Mouse (Mus musculus) embryonic facial prominence, embryonic 12.5 days (tissue): ENCODE data around the gene Erfe. TPM values are rescaled to one million over a fixed set of nuclear protein-coding genes. Genes with fewer than 3 reads are reported as not detected.

Experiments used
- ATAC-seq: fragments of 200-750 bp; cut with Nextera tagmentation; 2 replicates; pipeline ENCODE4 v1.8.0; 2017; ENCODE audit not compliant: insufficient number of reproducible peaks, insufficient read depth, low FRiP score, low TSS enrichment
- H3K27ac ChIP-seq: fragments of 300-500 bp; sonication (generic); 2 replicates; pipeline ENCODE4 v1.5.1; 2016; ENCODE audit warnings: mild to moderate bottlenecking
- H3K27me3 ChIP-seq: fragments of 300-500 bp; sonication (generic); 2 replicates; pipeline ENCODE4 v1.6.1; 2016; ENCODE audit warnings: mild to moderate bottlenecking, moderate library complexity
- H3K36me3 ChIP-seq: fragments of 300-500 bp; sonication (generic); 2 replicates; pipeline ENCODE4 v1.6.1; 2016; ENCODE audit warnings: mild to moderate bottlenecking
- H3K4me1 ChIP-seq: fragments of 300-500 bp; sonication (generic); 2 replicates; pipeline ENCODE4 v1.6.1; 2016
- H3K4me2 ChIP-seq: fragments of 300-500 bp; sonication (generic); replicated peaks from 2 replicates; pipeline ENCODE4 v1.6.1; 2016; ENCODE audit warnings: mild to moderate bottlenecking, moderate library complexity
- H3K4me3 ChIP-seq: fragments of 300-500 bp; sonication (generic); 2 replicates; pipeline ENCODE4 v1.5.1; 2016; ENCODE audit warnings: mild to moderate bottlenecking
- H3K9ac ChIP-seq: fragments of 300-500 bp; sonication (generic); 2 replicates; pipeline ENCODE4 v1.6.1; 2016; ENCODE audit warnings: mild to moderate bottlenecking, moderate library complexity
- H3K9me3 ChIP-seq: fragments of 300-500 bp; sonication (generic); 2 replicates; pipeline ENCODE4 v1.6.1; 2016; ENCODE audit warnings: mild to moderate bottlenecking, moderate library complexity
- whole genome bisulfite sequencing: fragments of 180-500 bp; shearing (Covaris S2); methylation state at CpG from one replicate; pipeline ENCODE4 v1.1.7; 2016; 5-methylcytosine and 5-hydroxymethylcytosine counted together
- polyA plus RNA-seq: library from polyadenylated mRNA; unstranded; fragments of >200 nt; fragmentation: Nextera tagmentation; extraction: Ambion mirVana; gene quantifications from 2 replicates; pipeline ENCODE4 v1.2.1, GENCODE M21; 2016

Erfe gene
- polyA plus RNA-seq: 1.7 and 1.8 TPM in 2 replicates

DNA sequence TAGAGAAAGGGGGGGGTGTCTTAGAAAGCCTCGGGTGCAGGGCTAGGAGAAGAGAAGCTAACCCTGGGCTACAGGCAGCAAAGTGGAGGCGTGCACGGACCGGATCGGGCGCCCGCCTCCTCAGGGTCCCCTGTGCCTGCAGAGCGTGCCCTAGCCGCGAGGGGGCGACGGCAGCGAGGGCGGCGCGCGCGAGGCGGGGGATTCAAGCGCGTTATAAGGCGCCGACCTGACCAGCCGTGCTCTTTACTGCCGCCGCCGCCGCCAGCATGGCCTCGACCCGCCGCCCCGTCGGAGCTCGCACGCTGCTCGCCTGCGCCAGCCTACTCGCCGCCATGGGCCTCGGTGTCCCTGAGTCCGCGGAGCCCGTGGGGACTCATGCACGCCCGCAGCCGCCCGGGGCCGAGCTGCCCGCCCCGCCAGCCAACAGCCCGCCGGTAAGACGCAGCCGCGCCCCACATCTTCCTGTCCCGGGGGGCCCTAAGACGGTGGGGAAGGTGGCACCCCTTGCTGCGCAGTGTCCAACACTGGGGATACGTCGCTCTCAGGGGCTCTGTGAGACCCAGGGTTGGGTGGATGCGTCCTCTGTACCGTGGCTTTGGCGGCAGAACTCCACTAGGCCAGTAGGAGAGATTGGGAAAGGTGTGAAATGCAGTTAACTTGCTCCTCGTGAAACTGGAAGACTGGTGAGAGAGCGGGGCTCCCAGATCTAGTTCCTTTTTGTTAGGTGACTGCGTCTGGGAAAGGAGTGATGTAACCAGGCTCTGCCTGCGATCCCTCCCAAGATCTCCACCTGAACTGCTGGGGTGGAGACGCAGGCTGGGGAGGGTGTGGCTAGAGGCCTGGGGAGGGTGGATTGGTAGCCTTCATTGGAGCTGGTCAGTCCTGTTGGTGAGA lies at the start of gene Erfe:
Gene Erfe, plus strand, starts transcription at position 216 of the 894 bp plus-strand sequence.
- H3K27ac ChIP-seq: no peak within 1 kb of the TSS
- H3K36me3 ChIP-seq: peaks cover 15% of the 10 kb centered on the region
- peak within 1 kb of the TSS; percentile 87 for H3K4me2 ChIP-seq
- H3K9me3 ChIP-seq: no peaks in the 10 kb centered on the region
- ATAC-seq: 0 out of 2 replicates have a peak, but pooled peaks have one; percentile 36
- H3K27me3 ChIP-seq: 0 out of 2 replicates have a peak, but pooled peaks cover 10% of the 10 kb centered on the region
- H3K4me1 ChIP-seq: peaks cover 9% of the 10 kb centered on the region; the same call in 1 of the 2 replicates
- H3K4me3 ChIP-seq: peak within 1 kb of the TSS; percentile 42
- H3K9ac ChIP-seq: peak within 1 kb of the TSS; percentile 68
- WGBS: 1% methylated on average over 67 of the region's 68 CpGs

DNA sequence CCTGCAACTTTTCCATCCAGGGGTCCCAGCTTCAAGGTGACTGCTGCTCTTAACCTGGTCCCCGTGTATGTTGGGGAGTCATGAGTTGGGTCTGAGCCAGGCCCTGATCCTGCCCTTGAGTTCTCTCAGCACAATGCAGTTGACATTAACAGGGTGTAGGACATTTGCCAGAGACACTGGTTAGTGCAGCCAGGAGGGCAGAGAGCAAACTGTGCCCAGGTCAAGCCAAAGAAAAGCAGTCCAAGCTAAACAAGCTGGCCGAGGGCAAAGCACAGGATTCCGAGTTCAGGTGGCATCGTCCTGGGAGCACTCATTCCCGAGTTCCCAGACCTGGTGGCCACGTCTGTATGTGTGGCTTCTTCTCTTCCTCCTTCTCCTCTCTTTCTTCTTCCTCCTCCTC lies 48.6 kb upstream of the Erfe start:
- ATAC-seq: no peak
- Histone ChIP-seq H3K4me3 (no peak overlapping the region), H3K9me3 (no peaks in the 10 kb centered on the region), H3K4me2 (no peak overlapping the region), H3K4me1 (0 out of 2 replicates have a peak, but pooled peaks cover 2% of the 10 kb centered on the region), H3K27ac (no peak overlapping the region), H3K27me3 (no peaks in the 10 kb centered on the region), H3K36me3 (no peaks in the 10 kb centered on the region), H3K9ac (no peak overlapping the region)
- WGBS: 78% methylated on average over 6 of the region's 6 CpGs

DNA sequence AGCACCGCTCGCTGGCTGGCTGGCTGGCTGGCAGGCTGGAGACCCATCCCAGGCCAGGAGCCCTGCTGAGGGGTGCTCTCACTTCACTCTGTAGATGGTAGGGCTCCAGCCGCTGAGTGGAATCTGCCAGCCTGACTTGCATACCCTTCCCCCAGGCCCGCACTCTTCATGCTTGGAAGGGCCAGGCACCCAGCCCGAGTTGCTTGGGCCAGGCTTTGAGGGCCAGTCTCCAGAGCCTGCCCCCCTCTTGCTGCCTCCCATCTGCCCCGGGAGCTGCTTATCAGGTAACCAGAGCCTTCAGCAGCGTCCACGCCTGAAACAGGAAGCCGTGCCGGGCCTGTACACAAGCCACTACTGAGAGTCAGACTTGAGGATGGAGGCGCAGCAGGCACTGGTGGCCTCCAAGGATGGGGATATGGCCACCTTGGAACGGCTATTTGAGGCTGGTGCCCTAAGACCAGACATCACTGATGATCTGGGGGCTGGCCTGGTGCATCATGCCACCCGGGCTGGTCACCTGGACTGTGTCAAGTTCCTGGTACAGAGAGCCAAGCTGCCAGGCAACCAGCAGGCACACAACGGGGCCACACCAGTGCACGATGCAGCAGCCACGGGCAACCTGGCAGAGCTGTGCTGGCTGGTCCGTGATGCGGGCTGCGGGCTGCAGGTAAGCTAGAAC lies 44.3 kb upstream of the Erfe start, which contains the start of gene Espnl:
Gene Espnl, plus strand, starts transcription at position 316 of the 679 bp plus-strand sequence.
- no peak within 1 kb of the TSS for H3K9ac ChIP-seq
- H3K36me3 ChIP-seq: no peaks in the 10 kb centered on the region
- ATAC-seq: no peak
- H3K4me2 ChIP-seq: no peak within 1 kb of the TSS
- H3K27me3 ChIP-seq: no peaks in the 10 kb centered on the region; the same call in 1 of the 2 replicates
- 69% methylated on average over 19 of the region's 19 CpGs for WGBS
- H3K4me3 ChIP-seq: no peak within 1 kb of the TSS
- H3K9me3 ChIP-seq: no peaks in the 10 kb centered on the region
- H3K27ac ChIP-seq: no peak within 1 kb of the TSS
- H3K4me1 ChIP-seq: no peaks in the 10 kb centered on the region

DNA sequence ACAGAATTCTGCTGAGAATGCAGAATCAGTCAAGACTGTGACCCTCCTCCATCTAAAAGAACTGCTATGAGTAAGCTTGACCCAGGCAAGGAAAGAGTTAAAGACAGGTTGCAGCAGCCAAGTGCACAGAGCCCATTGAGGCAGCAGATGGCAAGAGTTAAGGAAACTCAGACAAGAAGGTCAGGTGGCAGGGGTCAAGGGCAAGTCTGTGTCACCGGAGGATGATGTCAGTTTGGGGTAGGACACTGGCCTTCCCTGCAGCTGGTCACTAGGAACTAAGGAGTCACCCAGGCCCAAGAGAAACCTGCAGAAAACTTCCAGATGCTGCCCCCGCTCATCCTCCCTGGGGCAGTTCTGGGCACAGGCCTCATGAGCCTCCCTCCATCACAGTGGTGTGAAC lies 41.6 kb upstream of the Erfe start:
- H3K4me2 ChIP-seq: no peak overlapping the region
- no peak overlapping the region for H3K4me3 ChIP-seq
- H3K4me1 ChIP-seq: no peaks in the 10 kb centered on the region
- no peak for ATAC-seq
- 51% methylated on average over 2 of the region's 2 CpGs for WGBS
- H3K9me3 ChIP-seq: no peaks in the 10 kb centered on the region
- no peak overlapping the region for H3K9ac ChIP-seq
- no peak overlapping the region for H3K27ac ChIP-seq
- no peaks in the 10 kb centered on the region; the same call in 1 of the 2 replicates for H3K27me3 ChIP-seq
- H3K36me3 ChIP-seq: no peaks in the 10 kb centered on the region

DNA sequence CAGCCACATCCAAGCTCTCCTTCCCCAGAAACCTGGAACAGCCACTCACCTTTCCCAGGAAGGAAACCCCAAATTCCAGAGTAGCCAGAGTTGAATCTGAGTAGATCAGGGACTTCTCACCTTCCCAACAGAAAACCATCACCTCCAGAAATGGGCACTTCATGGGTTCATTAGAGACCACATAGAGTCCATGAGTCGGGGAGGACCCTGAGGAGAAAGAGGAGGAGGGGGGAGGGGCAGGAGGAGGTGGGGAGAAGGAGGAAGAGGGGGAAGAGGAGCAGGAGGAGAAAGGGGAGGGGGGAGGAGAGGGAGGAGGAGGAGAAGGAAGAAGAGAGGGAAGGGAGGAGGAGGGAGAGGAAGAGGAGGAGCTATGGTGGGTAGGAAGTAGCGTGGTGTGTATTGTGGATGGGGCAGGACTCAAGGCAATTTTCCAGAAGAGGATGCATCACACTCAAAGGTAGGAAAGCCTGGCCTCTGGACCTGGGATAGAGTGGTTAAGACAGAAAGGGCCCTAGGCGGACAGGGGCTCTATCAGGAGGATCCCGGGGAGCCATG lies 40.7 kb upstream of the Erfe start:
- ATAC-seq: no peak
- Histone ChIP-seq H3K4me1 (no peaks in the 10 kb centered on the region), H3K9me3 (no peaks in the 10 kb centered on the region), H3K9ac (no peak overlapping the region), H3K4me2 (no peak overlapping the region), H3K4me3 (no peak overlapping the region), H3K27me3 (no peaks in the 10 kb centered on the region; the same call in 1 of the 2 replicates), H3K27ac (no peak overlapping the region), H3K36me3 (no peaks in the 10 kb centered on the region)
- 69% methylated on average over 4 of the region's 4 CpGs for WGBS

GRCm38 (mm10) chr1:91332102-91332501 lies 34.1 kb upstream of the Erfe start:
- 56% methylated on average over 4 of the region's 4 CpGs for WGBS
- Histone ChIP-seq H3K4me3 (no peak overlapping the region), H3K4me2 (no peak overlapping the region), H3K9me3 (no peaks in the 10 kb centered on the region), H3K27ac (0 out of 2 replicates have a peak overlapping the region, but pooled peaks have one; percentile 23), H3K9ac (no peak overlapping the region), H3K27me3 (no peaks in the 10 kb centered on the region), H3K36me3 (no peaks in the 10 kb centered on the region), H3K4me1 (0 out of 2 replicates have a peak, but pooled peaks cover 3% of the 10 kb centered on the region)
- no peak for ATAC-seq

DNA sequence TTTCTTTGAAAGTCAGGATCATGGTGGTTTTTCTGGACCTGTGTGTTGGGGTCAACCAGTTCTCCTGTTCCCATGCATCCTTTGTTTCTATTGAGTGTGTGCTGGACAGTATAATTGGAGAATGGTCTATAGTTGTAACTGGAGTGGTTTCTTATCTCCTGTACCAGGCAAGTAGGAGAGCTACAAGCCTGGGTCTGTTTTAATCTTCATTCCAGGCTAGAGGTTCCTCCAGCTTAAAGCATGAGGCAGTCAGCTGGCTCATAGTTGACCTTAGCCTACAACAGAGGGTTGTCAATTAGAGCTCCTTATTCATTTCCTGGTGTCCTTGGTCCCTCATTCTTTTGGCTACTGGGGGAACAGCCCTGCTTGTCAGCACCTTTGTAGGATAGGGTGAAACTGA lies 32.6 kb upstream of the Erfe start:
- no peak overlapping the region for H3K9ac ChIP-seq
- H3K4me3 ChIP-seq: no peak overlapping the region
- H3K27ac ChIP-seq: no peak overlapping the region
- H3K27me3 ChIP-seq: no peaks in the 10 kb centered on the region
- H3K4me1 ChIP-seq: 0 out of 2 replicates have a peak, but pooled peaks cover 3% of the 10 kb centered on the region
- no peaks in the 10 kb centered on the region for H3K9me3 ChIP-seq
- no peak for ATAC-seq
- no peak overlapping the region for H3K4me2 ChIP-seq
- H3K36me3 ChIP-seq: no peaks in the 10 kb centered on the region

DNA sequence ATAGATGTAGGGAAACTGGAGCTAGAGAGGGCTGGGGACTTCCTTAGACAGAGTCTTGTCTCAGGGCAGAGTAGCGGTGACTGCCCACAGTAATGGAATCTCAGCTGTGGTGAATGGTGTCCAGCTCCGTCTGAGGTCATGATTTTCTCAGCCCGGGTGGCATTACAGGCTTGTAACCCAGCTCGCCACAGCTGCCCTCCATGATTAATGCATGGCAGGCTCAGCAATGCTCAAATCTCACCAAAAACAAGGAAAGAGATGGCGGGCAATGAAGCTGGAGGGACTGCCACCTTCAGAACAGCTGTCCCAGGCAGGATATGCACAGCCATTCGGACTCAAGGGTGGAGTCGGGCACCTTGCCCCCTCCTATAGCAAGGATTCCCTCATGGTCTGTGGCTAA lies 28.9 kb upstream of the Erfe start:
- WGBS: 85% methylated on average over 7 of the region's 7 CpGs
- Histone ChIP-seq H3K9me3 (no peaks in the 10 kb centered on the region), H3K9ac (no peak overlapping the region), H3K36me3 (no peaks in the 10 kb centered on the region), H3K27me3 (peaks cover 14% of the 10 kb centered on the region), H3K27ac (no peak overlapping the region), H3K4me3 (no peak overlapping the region), H3K4me1 (0 out of 2 replicates have a peak, but pooled peaks cover 3% of the 10 kb centered on the region), H3K4me2 (no peak overlapping the region)
- ATAC-seq: no peak

- H3K9ac ChIP-seq: no peak overlapping the region
- H3K27me3 ChIP-seq: peaks cover 61% of the 10 kb centered on the region
- H3K36me3 ChIP-seq: no peaks in the 10 kb centered on the region
- no peak overlapping the region for H3K27ac ChIP-seq
- H3K4me2 ChIP-seq: no peak overlapping the region
- no peak overlapping the region for H3K4me3 ChIP-seq
- ATAC-seq: no peak
- no peaks in the 10 kb centered on the region for H3K9me3 ChIP-seq
- 86% methylated on average over 3 of the region's 3 CpGs for WGBS
- H3K4me1 ChIP-seq: peaks cover 10% of the 10 kb centered on the region
Measured at GRCm38 (mm10) chr1:91344001-91344400, 22.2 kb upstream of the Erfe start.

- ATAC-seq: no peak
- Histone ChIP-seq H3K4me1 (peaks cover 10% of the 10 kb centered on the region), H3K4me3 (peak overlapping the region; percentile 31), H3K4me2 (peak overlapping the region; percentile 56), H3K9me3 (no peaks in the 10 kb centered on the region), H3K27me3 (peaks cover 61% of the 10 kb centered on the region), H3K36me3 (no peaks in the 10 kb centered on the region), H3K9ac (no peak overlapping the region), H3K27ac (no peak overlapping the region)
- 4% methylated on average over 67 of the region's 68 CpGs for WGBS
Measured at GRCm38 (mm10) chr1:91344921-91345685, 21.1 kb upstream of the Erfe start.

GRCm38 (mm10) chr1:91346892-91347291 lies 19.3 kb upstream of the Erfe start:
- Histone ChIP-seq H3K9me3 (no peaks in the 10 kb centered on the region), H3K9ac (no peak overlapping the region), H3K4me3 (no peak overlapping the region), H3K27me3 (peaks cover 51% of the 10 kb centered on the region), H3K36me3 (no peaks in the 10 kb centered on the region), H3K27ac (no peak overlapping the region), H3K4me2 (no peak overlapping the region), H3K4me1 (peaks cover 10% of the 10 kb centered on the region)
- no peak for ATAC-seq
- 34% methylated on average over 3 of the region's 3 CpGs for WGBS
